Mouse (Mus musculus): ENCODE results near the gene Exosc2.

Gene Exosc2

DNA sequence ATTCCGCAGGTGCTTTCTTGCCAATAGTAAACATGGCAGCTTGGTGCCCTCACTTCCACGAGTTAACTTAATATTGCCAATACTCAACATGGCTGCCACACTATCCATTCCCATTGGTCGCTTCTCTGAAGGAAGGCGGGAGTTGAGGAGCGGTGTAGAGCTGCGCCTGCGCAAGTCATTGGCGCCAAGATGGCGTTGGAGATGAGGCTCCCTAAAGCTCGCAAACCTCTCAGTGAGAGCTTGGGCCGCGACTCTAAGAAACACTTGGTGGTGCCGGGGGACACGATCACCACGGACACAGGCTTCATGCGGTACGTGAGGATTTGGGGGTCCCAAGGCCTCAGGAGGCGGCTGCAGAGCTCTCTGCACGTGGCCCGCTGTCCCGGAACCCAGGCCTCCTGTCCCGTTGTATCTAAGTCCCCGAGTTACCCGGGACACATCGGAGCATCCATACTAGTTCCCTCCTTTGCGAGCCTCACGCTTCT is at the start of gene Exosc2:
Gene Exosc2, plus strand, starts transcription at position 165 of the 485 bp plus-strand sequence.
- in situ Hi-C loops (cut with MboI; ENCODE audit: low pct_unique_long_range_greater_than_20kb in 1 of 2, low sequenced_read_pairs in 2 of 2, unreplicated experiment in 1 of 2), result no loop called here

DNA sequence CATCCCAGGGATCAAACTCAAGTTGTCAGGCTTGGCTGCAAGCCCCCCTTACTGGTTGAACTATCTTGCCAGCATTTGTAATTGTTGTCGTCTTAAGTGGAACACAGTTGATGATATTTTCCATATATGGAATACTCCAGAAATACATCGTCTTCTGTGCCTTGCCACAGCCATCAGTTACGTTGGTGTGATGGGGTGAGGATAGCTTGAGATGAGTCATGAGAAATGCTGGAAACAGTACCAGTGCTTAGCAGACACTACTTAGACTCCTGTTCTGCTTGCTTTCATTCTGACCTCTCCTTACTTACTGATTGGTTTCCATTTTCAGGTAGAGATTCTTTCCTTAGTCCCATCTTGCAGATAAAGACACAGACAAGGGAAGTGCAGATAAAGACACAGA is 37.0 kb upstream of the Exosc2 start:
- in situ Hi-C loops (cut with MboI; ENCODE audit: low pct_unique_long_range_greater_than_20kb in 1 of 2, low sequenced_read_pairs in 2 of 2, unreplicated experiment in 1 of 2), result loop anchor here in 1 of 2 experiments (25.0 kb wide), 1 partner anchor 2004 kb away; the partner anchor contains the start of gene Lmx1b

DNA sequence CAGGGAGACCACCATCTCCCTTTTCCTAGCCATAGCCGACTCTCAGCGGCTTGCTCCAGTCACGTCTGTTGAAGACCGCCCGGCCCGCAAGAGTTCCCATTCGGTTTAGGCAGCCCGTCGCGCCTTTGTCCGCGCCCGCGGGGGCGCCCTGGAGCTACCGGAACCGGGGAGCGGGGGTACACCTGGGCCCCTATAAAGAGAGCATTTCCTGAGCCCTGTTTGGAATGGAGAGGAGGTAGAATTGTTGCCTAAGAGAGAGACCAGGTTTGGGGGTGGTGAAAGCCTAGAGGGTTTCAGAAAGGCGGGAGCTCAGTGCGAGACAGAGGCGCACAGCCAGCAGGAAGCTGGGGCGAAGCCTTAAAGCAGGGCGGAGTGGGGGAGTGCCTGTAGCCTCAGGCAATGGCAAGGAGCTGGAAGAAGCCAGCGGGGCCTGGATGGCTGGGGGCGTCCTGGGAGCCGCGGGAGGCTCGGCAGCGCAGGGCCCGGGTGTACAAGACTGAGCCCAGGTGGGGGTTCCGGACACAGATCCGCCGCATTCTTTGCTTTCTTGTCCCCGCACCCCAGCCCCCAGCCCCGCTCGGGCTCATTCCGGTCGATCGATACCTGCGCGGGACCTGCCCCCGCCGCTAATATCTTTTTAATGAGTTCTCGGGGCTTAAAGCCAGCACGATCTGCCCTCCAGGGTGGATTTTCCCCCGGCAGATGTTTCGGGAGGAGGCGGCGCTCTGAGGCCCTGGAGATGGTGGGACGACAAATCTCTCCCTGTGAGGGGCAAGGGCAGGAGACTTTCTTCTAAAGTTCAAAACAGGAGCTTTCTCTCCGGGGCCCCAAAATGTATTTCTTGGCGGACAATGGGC is 35.0 kb upstream of the Exosc2 start:
- in situ Hi-C loops (cut with MboI; ENCODE audit: low pct_unique_long_range_greater_than_20kb in 1 of 2, low sequenced_read_pairs in 2 of 2, unreplicated experiment in 1 of 2), result loop anchor here in 1 of 2 experiments (25.0 kb wide), 1 partner anchor 2002 kb away; the partner anchor contains the start of gene Lmx1b

DNA sequence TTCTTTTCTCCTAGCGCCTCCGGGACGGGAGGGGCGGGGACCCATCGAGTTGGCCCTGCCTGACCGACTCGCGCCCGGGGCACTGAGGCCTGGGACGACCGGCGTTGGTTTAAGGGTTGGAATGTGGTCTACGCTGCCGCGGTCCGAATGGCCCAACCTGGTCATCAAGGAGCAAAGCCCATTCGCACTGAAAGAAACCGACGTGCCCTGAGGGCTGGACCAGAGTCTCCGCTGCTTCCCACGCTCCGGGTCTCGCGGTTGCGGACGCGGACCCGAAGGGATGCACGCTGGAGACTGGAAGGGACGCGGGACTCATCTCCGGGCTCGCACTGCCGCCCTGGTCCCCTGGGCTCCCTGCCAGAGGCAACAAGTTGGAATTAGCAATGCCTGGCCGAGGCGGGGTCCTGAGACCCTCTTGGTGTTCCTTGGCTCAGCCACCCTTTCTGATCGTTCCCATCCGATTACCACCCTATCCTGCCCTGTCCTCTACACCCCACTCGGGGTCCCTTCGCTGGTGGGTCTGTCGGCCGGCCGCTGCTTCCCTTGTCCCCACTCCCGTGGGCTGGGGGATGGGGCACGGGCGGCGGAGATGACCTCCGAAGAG is 34.3 kb upstream of the Exosc2 start:
- in situ Hi-C loops (cut with MboI; ENCODE audit: low pct_unique_long_range_greater_than_20kb in 1 of 2, low sequenced_read_pairs in 2 of 2, unreplicated experiment in 1 of 2), result loop anchor here in 1 of 2 experiments (25.0 kb wide), 1 partner anchor 2001 kb away; the partner anchor contains the start of gene Lmx1b

DNA sequence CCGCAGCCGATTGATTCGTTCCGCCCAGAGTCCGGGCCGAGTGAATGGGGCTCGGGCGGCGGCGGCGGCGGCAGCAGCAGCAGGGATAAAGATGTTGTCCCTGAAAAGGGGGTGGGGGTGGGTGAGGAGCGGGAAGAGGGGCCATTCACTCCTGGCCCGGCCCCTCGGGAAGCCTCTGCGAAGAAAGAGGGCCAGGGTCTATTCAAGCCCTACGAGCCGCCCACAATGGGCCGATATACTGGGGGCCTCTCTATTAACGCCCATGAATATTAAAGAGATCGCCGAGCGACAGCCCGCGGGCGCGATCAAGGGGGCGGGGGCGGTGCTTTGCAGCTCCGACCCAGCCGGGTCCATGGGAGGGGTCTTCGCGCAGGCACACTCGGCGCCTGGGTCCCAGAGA is 33.8 kb upstream of the Exosc2 start:
- in situ Hi-C loops (cut with MboI; ENCODE audit: low pct_unique_long_range_greater_than_20kb in 1 of 2, low sequenced_read_pairs in 2 of 2, unreplicated experiment in 1 of 2), result loop anchor here in 1 of 2 experiments (25.0 kb wide), 1 partner anchor 2001 kb away; the partner anchor contains the start of gene Lmx1b

DNA sequence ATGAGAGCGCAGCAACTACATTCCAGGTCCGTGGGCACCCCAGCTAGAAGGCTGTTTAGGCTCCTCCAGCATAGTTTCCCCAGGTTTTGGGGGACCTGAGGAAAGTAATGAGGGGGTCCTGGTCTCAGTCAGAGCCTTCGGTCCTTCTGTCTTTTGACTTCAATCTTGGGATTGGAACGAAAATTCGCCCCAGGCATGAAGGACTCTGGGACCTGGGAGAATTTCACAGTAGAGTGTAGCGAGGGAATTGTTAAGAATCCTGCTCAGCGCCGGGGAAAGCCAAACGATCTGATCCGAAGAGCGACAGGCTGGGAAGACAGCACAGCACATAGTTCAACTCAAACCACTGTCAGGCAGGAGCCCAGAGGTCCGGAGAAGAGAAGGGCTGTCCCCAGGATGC is 33.2 kb upstream of the Exosc2 start:
- in situ Hi-C loops (cut with MboI; ENCODE audit: low pct_unique_long_range_greater_than_20kb in 1 of 2, low sequenced_read_pairs in 2 of 2, unreplicated experiment in 1 of 2), result loop anchor here in 1 of 2 experiments (25.0 kb wide), 1 partner anchor 2000 kb away; the partner anchor contains the start of gene Lmx1b

DNA sequence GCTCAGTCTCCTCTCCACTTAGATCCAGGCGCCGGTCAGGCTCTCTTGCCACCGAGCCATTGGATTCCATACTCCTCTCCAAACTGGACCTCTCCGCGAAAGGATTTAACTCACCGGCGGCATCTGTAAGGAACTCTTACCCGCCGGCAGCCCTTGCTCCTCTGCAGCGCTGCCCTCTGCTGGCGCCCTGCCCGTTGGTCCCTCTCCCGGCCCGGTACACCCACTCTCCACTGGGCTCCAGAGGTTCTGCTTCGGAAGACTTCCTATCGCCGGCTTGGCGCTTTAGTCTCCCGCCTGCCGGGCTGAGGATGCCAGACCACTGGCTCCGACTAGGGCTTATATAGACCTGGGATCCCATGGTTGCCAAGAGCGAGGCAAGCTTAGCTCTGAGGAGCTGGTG is 32.7 kb upstream of the Exosc2 start:
- in situ Hi-C loops (cut with MboI; ENCODE audit: low pct_unique_long_range_greater_than_20kb in 1 of 2, low sequenced_read_pairs in 2 of 2, unreplicated experiment in 1 of 2), result loop anchor here in 1 of 2 experiments (25.0 kb wide), 1 partner anchor 1999 kb away; the partner anchor contains the start of gene Lmx1b

DNA sequence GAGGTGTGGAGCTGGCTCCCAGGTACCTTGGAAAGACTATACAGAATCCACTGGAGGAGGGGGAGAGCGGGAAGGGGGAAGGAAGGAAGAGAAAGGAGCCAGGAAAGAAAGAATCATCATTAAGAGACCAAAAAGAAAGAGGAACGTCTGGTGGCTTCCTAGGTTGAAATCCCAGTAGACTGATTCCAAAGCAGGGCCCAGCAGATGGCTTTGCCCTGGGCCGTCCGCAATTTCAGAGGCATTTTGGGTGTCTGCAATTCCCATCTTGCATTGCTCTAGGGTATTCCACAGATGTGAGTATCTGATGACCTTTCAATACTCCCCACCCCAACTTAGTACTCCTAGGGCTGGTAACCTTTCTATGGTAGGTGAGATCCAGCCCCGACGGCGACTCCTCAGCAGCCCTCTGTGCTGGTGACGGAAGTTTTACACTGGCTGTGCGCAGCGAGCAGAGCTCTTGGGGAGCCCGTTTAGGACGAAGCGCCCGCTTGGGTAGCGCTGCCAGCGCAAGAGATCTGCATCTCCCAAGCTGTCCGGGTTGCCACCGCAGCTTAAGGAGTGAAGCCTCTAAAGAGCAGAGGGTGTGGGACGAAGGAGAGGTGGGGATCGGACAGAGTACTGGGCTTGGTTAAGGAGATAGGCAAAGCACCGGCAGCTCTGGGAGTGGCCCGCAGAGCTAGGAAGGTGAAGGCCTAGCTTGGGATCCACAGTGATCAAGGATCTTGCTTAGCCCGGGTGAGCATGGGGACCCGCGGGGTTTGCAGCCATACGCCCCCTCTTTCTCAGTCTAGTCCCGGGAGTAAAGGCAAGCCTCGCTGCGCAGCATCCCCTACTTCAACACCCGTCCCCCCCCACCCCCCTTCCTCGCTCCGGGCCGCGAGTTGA is 31.7 kb upstream of the Exosc2 start:
- in situ Hi-C loops (cut with MboI; ENCODE audit: low pct_unique_long_range_greater_than_20kb in 1 of 2, low sequenced_read_pairs in 2 of 2, unreplicated experiment in 1 of 2), result loop anchor here in 1 of 2 experiments (25.0 kb wide), 1 partner anchor 1998 kb away; the partner anchor contains the start of gene Lmx1b

DNA sequence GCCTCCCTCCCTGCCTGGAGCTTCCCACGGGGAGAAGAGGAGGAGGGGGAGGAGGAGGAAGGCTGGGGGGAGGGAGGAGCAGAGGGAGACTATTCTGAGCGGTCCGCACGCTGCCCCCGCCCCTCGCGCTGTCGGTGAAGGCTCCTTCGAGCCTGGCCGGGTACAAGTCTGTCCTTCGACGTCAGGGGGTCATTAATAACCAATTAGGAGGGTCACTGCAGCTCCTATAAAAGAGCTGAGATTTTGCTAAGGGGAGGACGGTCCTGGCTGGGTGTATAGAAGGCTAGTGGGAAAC is 31.1 kb upstream of the Exosc2 start:
- in situ Hi-C loops (cut with MboI; ENCODE audit: low pct_unique_long_range_greater_than_20kb in 1 of 2, low sequenced_read_pairs in 2 of 2, unreplicated experiment in 1 of 2), result loop anchor here in 1 of 2 experiments (25.0 kb wide), 1 partner anchor 1998 kb away; the partner anchor contains the start of gene Lmx1b

DNA sequence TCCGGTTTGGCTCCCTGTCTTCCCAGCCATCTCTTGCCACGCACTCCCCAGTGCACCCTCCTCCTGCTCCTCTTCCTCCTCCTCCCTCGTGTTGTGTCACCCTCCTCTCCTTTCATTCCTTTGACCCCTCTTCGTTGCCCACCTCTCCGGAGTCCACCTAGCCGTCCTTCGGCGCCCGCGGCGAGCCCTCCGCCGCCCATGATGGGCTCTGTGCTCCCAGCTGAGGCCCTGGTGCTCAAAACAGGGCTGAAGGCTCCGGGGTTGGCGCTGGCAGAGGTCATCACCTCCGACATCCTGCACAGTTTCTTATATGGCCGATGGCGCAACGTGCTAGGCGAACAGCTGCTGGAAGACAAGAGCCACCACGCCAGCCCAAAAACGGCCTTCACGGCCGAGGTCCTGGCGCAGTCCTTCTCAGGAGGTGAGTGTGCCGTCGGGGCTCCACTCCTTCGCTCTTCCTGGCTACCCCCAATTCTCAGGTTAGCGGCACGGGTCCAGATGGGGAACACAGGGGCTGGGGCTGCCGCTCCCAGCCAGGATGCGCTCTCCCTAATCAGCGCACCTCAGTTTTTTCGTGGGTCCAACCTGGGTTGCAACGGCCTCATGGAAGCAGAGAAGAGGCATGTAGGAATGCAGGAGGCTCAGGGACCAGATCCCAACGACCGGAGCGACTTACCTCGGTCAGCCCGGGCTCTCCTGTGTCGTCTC is 30.5 kb upstream of the Exosc2 start, which contains the start of gene Prdm12:
Gene Prdm12, plus strand, starts transcription at position 137 of the 708 bp plus-strand sequence.
- in situ Hi-C loops (cut with MboI; ENCODE audit: low pct_unique_long_range_greater_than_20kb in 1 of 2, low sequenced_read_pairs in 2 of 2, unreplicated experiment in 1 of 2), result loop anchor here in 1 of 2 experiments (25.0 kb wide), 1 partner anchor 1997 kb away; the partner anchor contains the start of gene Lmx1b

DNA sequence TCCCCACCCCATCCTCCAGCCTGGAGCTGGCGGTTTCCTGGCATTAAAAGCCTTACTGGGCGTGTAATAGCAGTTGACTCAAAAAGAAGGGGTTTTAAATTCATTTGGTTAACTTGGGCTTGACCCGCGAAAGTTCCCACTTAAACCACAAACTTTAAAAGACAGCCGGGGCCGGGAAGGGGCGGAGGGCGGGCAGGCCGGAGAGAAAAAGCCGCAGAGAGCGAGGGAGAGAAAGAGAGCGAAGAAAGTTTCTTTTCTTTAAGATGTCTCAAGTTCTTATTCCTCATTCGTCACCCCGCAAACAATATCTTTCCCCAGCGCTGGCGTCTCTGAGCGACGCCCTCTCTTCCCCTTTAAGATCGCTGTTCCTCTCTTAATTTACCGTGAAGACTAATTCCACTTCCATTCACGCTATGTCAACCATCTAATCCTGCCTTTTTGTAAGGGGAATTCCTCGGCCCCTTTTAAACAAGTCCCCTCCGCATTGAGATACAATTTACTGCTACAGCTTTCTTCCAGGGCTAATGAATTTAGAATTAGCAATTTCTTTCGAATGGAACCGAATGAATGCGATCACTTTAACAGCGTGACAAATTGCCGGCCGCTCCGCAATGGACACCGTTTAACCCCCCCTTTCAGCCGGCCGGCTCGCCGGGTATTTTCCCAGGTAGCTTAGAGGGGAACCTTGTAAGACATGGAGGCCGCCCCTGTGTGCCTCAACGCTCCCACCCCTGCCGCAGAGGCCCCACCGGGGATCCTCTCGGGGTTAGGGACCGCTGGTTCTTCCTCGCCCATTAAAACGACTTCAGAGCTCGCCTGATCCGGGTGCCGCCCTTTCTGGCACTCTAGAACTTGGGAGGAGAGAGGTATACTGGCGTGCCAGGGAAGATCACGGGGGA is 29.7 kb upstream of the Exosc2 start:
- in situ Hi-C loops (cut with MboI; ENCODE audit: low pct_unique_long_range_greater_than_20kb in 1 of 2, low sequenced_read_pairs in 2 of 2, unreplicated experiment in 1 of 2), result loop anchor here in 1 of 2 experiments (25.0 kb wide), 1 partner anchor 1996 kb away; the partner anchor contains the start of gene Lmx1b

DNA sequence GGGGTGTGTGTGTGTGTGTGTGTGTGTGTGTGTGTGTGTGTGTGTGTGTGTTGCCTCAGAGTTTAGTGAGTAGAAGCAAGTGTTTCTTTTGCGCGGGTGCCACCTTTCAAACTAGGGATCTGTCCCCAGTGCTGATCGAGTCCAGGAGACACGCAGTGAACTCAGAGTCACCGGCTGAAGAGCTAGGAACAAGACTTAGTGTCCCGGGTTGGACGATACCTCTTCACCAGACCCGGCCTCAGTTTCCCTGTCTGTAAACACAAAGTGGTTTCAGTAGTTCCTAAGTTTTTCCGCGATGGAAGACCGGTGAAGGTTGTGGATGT is 29.0 kb upstream of the Exosc2 start:
- in situ Hi-C loops (cut with MboI; ENCODE audit: low pct_unique_long_range_greater_than_20kb in 1 of 2, low sequenced_read_pairs in 2 of 2, unreplicated experiment in 1 of 2), result loop anchor here in 1 of 2 experiments (25.0 kb wide), 1 partner anchor 1996 kb away; the partner anchor contains the start of gene Lmx1b

DNA sequence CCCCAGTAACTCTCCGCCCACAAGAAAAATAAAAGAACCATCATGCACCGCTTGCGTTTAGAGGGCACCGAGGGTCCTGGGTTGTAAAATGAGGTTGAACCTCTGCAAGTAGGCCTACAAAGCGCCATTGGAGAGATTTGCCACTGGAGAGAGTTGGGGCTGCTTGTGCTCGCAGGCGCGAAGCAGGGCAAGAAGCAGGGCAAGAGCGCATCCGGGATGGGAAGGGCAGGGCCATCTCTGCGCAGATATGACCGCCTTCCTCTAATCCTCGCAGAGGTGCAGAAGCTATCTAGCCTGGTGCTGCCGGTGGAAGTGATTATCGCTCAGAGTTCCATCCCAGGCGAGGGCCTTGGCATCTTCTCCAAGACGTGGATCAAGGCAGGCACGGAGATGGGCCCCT is 28.6 kb upstream of the Exosc2 start:
- in situ Hi-C loops (cut with MboI; ENCODE audit: low pct_unique_long_range_greater_than_20kb in 1 of 2, low sequenced_read_pairs in 2 of 2, unreplicated experiment in 1 of 2), result loop anchor here in 1 of 2 experiments (25.0 kb wide), 1 partner anchor 1995 kb away; the partner anchor contains the start of gene Lmx1b

DNA sequence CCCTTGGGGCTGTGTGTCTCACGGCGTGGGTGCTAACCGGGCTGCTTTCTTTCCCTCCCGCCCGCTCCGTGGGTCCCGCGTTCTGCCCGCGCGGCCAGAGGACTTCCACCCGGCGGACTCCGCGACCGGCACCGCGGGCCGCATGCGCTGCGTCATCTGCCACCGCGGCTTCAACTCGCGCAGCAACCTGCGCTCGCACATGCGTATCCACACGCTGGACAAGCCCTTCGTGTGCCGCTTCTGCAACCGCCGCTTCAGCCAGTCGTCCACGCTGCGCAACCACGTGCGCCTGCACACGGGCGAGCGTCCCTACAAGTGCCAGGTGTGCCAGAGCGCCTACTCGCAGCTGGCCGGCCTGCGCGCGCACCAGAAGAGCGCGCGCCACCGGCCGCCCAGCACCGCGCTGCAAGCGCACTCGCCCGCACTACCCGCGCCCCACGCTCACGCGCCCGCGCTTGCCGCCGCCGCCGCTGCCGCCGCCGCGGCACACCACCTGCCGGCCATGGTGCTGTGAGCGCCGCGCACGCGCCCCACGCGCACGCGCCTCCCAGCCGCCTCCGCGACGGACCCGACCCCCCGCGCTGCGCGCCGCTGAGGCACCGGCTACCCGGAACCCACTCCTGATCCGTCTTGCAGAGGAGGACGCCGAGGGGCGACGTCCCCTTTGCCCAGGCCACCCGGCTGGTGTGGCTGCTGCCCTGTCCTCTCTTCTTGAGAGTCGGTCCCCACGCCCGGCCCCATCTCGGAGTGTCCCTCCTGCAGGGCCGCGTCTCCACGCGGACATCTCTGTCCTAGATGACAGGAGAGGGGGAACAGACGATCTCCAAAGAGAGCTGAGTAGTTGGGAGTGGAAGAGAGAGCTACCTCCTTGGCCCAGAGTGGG is 16.3 kb upstream of the Exosc2 start:
- in situ Hi-C loops (cut with MboI; ENCODE audit: low pct_unique_long_range_greater_than_20kb in 1 of 2, low sequenced_read_pairs in 2 of 2, unreplicated experiment in 1 of 2), result loop anchor here in 1 of 2 experiments (10.0 kb wide), 1 partner anchor 169 kb away; no protein-coding TSS in a partner anchor

DNA sequence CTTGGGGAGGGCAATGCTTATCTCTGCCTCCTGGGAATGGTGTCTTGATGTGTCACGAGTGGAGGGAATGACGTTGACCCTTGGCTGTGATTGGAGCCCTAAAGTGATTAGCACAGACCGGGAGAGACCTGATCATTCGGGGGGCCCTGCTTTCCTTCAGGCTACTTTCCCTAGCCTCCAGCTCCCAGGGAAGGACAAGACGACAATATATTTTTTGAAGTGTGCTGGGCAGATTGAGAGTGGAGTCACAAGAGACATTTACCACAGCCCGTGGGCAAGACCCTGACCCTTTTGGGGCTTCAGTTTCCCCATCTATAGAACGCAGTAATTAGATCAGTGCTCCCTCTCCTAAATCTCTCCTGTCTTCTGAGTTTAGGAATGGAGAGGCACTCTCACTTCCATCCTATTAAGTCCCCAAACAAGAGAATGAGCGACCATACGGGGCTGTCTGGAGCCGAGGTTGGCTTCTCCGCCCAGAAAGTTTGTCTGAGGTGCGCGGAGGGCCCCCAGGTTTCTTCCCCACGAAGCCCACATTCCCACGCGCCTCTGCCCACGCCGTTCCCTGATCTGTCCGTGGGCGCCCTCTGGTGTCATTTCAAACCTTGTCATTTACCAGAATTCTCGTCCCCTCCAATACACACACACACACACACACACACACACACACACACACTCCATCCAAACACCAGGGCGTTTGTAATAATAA is 15.5 kb upstream of the Exosc2 start:
- in situ Hi-C loops (cut with MboI; ENCODE audit: low pct_unique_long_range_greater_than_20kb in 1 of 2, low sequenced_read_pairs in 2 of 2, unreplicated experiment in 1 of 2), result loop anchor here (5.0 to 10.0 kb wide), 2 partner anchors 163 to 170 kb away; no protein-coding TSS in a partner anchor

All from mouse embryonic stem cell (cell line).